Mouse (Mus musculus) E14TG2a.4 (cell line): ENCODE measurements around the gene Etfdh.

ENCODE experiments used
- H3K27me3 ChIP-seq: 2 replicates; pipeline ENCODE4 v1.6.1; 2014; ENCODE audit warnings: low read length, control low read depth; ENCODE audit not compliant: insufficient read depth
- H3K36me3 ChIP-seq: 2 replicates; pipeline ENCODE4 v1.6.1; 2014; ENCODE audit warnings: low read length, control low read depth; ENCODE audit not compliant: insufficient read depth
- H3K4me1 ChIP-seq: replicated peaks from 2 replicates; pipeline ENCODE4 v1.6.1; 2014; ENCODE audit warnings: low read depth, low read length, control low read depth
- H3K4me3 ChIP-seq: replicated peaks from 2 replicates; pipeline ENCODE4 v1.5.1; 2014; ENCODE audit warnings: mild to moderate bottlenecking, low read length
- H3K9me3 ChIP-seq: 2 replicates; pipeline ENCODE4 v1.6.1; 2014; ENCODE audit warnings: low read length, control low read depth
- CTCF ChIP-seq: conservative IDR thresholded peaks from 2 replicates; pipeline ENCODE4 v1.5.1; 2014; ENCODE audit warnings: low read length
- NANOG ChIP-seq: IDR thresholded peaks from 2 replicates; pipeline ENCODE4 v1.6.1; 2014; ENCODE audit warnings: borderline replicate concordance, low read length, mixed read lengths
- POU5F1 ChIP-seq: IDR thresholded peaks from 2 replicates; pipeline ENCODE4 v1.6.1; 2014; ENCODE audit warnings: low read length, borderline replicate concordance

Etfdh gene

GRCm38 (mm10) chr3:79572399-79572798 is 56.9 kb downstream of the Etfdh start:
- peaks cover 46% of the 10 kb centered on the region for H3K4me1 ChIP-seq
- no peak for TF ChIP-seq NANOG
- TF ChIP-seq CTCF = no peak
- no peak for TF ChIP-seq POU5F1
- H3K9me3 ChIP-seq = no peaks in the 10 kb centered on the region
- no peak overlapping the region for H3K4me3 ChIP-seq
- no peaks in the 10 kb centered on the region for H3K27me3 ChIP-seq
- H3K36me3 ChIP-seq = no peaks in the 10 kb centered on the region

GRCm38 (mm10) chr3:79569351-79569681 is 60.0 kb downstream of the Etfdh start:
- TF ChIP-seq NANOG (no peak), CTCF (no peak), POU5F1 (no peak)
- no peak overlapping the region for H3K4me3 ChIP-seq
- H3K9me3 ChIP-seq = no peaks in the 10 kb centered on the region
- peaks cover 48% of the 10 kb centered on the region for H3K4me1 ChIP-seq
- 0 out of 2 replicates have a peak, but pooled peaks cover 7% of the 10 kb centered on the region for H3K36me3 ChIP-seq
- no peaks in the 10 kb centered on the region for H3K27me3 ChIP-seq

- TF ChIP-seq POU5F1 (no peak), CTCF (peak; percentile 47), NANOG (no peak)
- Histone ChIP-seq H3K9me3 (no peaks in the 10 kb centered on the region), H3K27me3 (no peaks in the 10 kb centered on the region), H3K36me3 (0 out of 2 replicates have a peak, but pooled peaks cover 7% of the 10 kb centered on the region), H3K4me3 (peak overlapping the region; percentile 92), H3K4me1 (peaks cover 48% of the 10 kb centered on the region)
Measured at GRCm38 (mm10) chr3:79568629-79569350, 60.5 kb downstream of the Etfdh start.

- TF ChIP-seq CTCF (no peak), NANOG (no peak), POU5F1 (no peak)
- peaks cover 51% of the 10 kb centered on the region for H3K4me1 ChIP-seq
- H3K27me3 ChIP-seq = no peaks in the 10 kb centered on the region
- H3K36me3 ChIP-seq = 0 out of 2 replicates have a peak, but pooled peaks cover 7% of the 10 kb centered on the region
- H3K9me3 ChIP-seq = no peaks in the 10 kb centered on the region
- peak within 1 kb of the TSS; percentile 92 for H3K4me3 ChIP-seq
Measured at GRCm38 (mm10) chr3:79567703-79568362, 61.5 kb downstream of the Etfdh start, which contains the start of gene Fnip2. TSS of gene Fnip2 (minus strand) at chr3:79567796.

- Histone ChIP-seq H3K36me3 (peaks cover 8% of the 10 kb centered on the region; the same call in 1 of the 2 replicates), H3K27me3 (no peaks in the 10 kb centered on the region), H3K4me1 (peaks cover 45% of the 10 kb centered on the region), H3K4me3 (peak overlapping the region; percentile 92), H3K9me3 (no peaks in the 10 kb centered on the region)
- TF ChIP-seq CTCF (no peak), POU5F1 (no peak), NANOG (no peak)
Measured at GRCm38 (mm10) chr3:79566716-79567691, 62.3 kb downstream of the Etfdh start.

GRCm38 (mm10) chr3:79564875-79565606 is 64.3 kb downstream of the Etfdh start:
- Histone ChIP-seq H3K4me3 (no peak overlapping the region), H3K4me1 (peaks cover 41% of the 10 kb centered on the region), H3K27me3 (no peaks in the 10 kb centered on the region), H3K9me3 (no peaks in the 10 kb centered on the region), H3K36me3 (peaks cover 9% of the 10 kb centered on the region; the same call in 1 of the 2 replicates)
- no peak for TF ChIP-seq NANOG
- no peak for TF ChIP-seq CTCF
- TF ChIP-seq POU5F1 = no peak

- H3K9me3 ChIP-seq = no peaks in the 10 kb centered on the region
- TF ChIP-seq CTCF (no peak), NANOG (no peak), POU5F1 (no peak)
- no peaks in the 10 kb centered on the region for H3K27me3 ChIP-seq
- peaks cover 14% of the 10 kb centered on the region for H3K36me3 ChIP-seq
- no peak overlapping the region for H3K4me3 ChIP-seq
- peaks cover 32% of the 10 kb centered on the region for H3K4me1 ChIP-seq
Measured at GRCm38 (mm10) chr3:79563511-79563910, 65.8 kb downstream of the Etfdh start.
